Mouse (Mus musculus) lung, embryonic 15.5 days (tissue): ENCODE data around the gene Lama1. TPM values are rescaled to one million over a fixed set of nuclear protein-coding genes. Genes with fewer than 3 reads are reported as not detected.
"Not testable (repeated sequence)": the region's sequence is repeated elsewhere in the genome, so short reads cannot be mapped to it uniquely, and the experiment has no call there.

Source experiments
- ATAC-seq: fragments of 200-750 bp; cut with Nextera tagmentation; 2 replicates; pipeline ENCODE4 v1.8.0; 2017; ENCODE audit warnings: moderate number of reproducible peaks, borderline replicate concordance; ENCODE audit not compliant: low FRiP score, low TSS enrichment; ENCODE audit errors: extremely low read depth
- H3K27ac ChIP-seq: fragments of 300-500 bp; sonication (generic); 2 replicates; pipeline ENCODE4 v1.5.1; 2015; ENCODE audit warnings: moderate library complexity, mild to moderate bottlenecking, inconsistent platforms
- H3K27me3 ChIP-seq: fragments of 300-500 bp; sonication (generic); 2 replicates; pipeline ENCODE4 v1.6.1; 2015; ENCODE audit warnings: inconsistent platforms
- H3K36me3 ChIP-seq: fragments of 300-500 bp; sonication (generic); 2 replicates; pipeline ENCODE4 v1.6.1; 2015; ENCODE audit warnings: inconsistent platforms
- H3K4me1 ChIP-seq: fragments of 300-500 bp; sonication (generic); 2 replicates; pipeline ENCODE4 v1.6.1; 2015; ENCODE audit warnings: inconsistent platforms
- H3K4me2 ChIP-seq: fragments of 300-500 bp; sonication (generic); 2 replicates; pipeline ENCODE4 v1.6.1; 2015; ENCODE audit warnings: inconsistent platforms, mild to moderate bottlenecking, moderate library complexity
- H3K4me3 ChIP-seq: fragments of 300-500 bp; sonication (generic); 2 replicates; pipeline ENCODE4 v1.5.1; 2015; ENCODE audit warnings: mild to moderate bottlenecking, inconsistent platforms
- H3K9ac ChIP-seq: fragments of 300-500 bp; sonication (generic); 2 replicates; pipeline ENCODE4 v1.6.1; 2015; ENCODE audit warnings: inconsistent platforms
- H3K9me3 ChIP-seq: fragments of 300-500 bp; sonication (generic); 2 replicates; pipeline ENCODE4 v1.6.1; 2016; ENCODE audit warnings: inconsistent platforms
- WGBS: fragments of 180-500 bp; shearing (Covaris S2); methylation state at CpG from one replicate; pipeline ENCODE4 v1.1.7; 2015; 5-methylcytosine and 5-hydroxymethylcytosine counted together
- polyA plus RNA-seq: library from polyadenylated mRNA; unstranded; fragments of >200 nt; fragmentation: Nextera tagmentation; extraction: Ambion mirVana; gene quantifications from 2 replicates; pipeline ENCODE4 v1.2.1, GENCODE M21; 2015

Lama1 gene
- polyA plus RNA-seq, 1 experiment from 2014 or later: 3.9 TPM

DNA sequence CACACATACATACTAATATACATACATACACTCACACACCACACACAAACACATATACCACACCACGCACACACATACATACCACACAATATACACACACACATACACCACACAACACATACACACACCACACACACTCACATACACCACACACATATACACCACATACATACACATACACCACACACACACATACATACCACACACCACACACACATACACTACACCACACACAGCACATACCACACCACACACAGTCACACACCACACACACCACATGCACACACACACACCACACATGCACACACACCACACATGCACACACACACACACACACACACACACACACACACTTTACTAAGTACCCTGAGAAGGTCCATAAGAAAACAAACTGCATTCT lies 25.5 kb downstream of the Lama1 start:
- no peak overlapping the region for H3K9ac ChIP-seq
- H3K4me3 ChIP-seq: no peak overlapping the region
- peaks cover 21% of the 10 kb centered on the region for H3K4me1 ChIP-seq
- 0 out of 2 replicates have a peak overlapping the region, but pooled peaks have one; percentile 60 for H3K27ac ChIP-seq
- ATAC-seq: no peak
- H3K27me3 ChIP-seq: no peaks in the 10 kb centered on the region
- H3K4me2 ChIP-seq: no peak overlapping the region
- no peaks in the 10 kb centered on the region for H3K36me3 ChIP-seq
- 95% methylated on average over 1 of the region's 1 CpGs for WGBS
- no peaks in the 10 kb centered on the region for H3K9me3 ChIP-seq

DNA sequence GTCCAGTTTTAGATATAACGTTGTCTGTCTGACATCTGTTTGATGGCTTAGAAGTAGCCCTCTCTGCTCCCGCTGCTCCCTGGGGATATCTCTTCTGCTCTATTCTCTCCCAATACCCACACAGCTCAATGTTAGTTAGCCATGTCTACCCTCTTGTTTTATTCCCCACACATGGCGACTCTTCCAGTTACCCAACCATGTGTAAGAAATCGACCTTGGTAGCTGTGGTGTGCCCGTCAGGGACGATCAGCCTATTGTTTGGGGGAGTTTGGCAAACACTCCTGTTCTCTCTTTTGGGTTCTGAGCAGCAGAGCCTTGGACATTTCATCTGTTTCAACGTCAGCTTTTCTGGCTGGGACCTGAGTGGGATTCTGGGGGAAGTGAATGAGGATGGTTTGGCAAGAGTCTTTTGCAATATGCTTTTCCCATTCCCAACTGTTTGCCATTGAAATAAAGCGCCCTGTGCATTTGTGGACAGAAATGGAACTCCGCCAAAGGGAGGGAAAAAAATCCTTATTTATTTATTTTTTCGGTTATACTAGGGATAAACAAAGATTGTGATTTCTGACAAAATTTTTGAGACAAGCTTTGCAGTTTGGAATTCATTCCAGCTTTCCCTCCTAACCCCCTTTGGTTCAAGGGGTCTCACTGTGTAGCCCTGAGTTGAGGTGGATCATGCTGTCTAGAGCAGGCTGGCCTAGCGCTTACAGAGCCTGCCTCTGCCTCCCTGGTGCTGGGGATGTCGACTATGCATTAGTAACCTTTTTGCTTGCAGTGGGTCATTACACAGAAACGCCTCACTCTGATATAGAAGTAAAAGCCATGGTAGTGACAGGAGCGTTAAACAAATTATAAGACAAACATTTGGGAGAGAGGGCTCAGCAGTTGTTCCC lies 26.4 kb downstream of the Lama1 start:
- peak; percentile 69 for ATAC-seq
- 46% methylated on average over 14 of the region's 14 CpGs for WGBS
- Histone ChIP-seq H3K36me3 (no peaks in the 10 kb centered on the region), H3K27ac (peak overlapping the region; percentile 60), H3K9me3 (no peaks in the 10 kb centered on the region), H3K4me3 (no peak overlapping the region), H3K9ac (no peak overlapping the region), H3K27me3 (no peaks in the 10 kb centered on the region), H3K4me1 (peaks cover 21% of the 10 kb centered on the region), H3K4me2 (no peak overlapping the region)

DNA sequence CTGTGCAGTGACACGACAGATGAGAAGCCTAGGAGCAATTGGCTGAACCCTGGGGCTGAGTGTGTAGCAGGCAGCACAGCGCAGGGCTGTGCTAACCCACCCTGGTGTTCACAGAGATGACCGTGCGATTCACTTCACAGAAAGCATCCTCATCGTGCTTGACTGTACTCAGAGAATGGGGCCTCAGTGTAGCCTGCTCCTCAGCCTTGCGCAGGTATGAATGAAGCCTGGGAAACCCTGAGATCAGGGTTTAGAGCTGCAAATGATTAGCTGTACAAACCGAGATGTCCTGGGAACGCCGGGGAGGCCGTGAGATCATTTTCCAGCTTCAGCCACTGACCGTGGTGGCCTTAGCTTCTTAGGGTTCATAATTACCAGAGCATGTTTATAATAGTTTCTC lies 29.5 kb downstream of the Lama1 start:
- ATAC-seq: no peak
- no peaks in the 10 kb centered on the region for H3K36me3 ChIP-seq
- WGBS: 88% methylated on average over 11 of the region's 11 CpGs
- H3K9me3 ChIP-seq: no peaks in the 10 kb centered on the region
- H3K4me2 ChIP-seq: no peak overlapping the region
- H3K27ac ChIP-seq: no peak overlapping the region
- no peaks in the 10 kb centered on the region for H3K27me3 ChIP-seq
- peaks cover 33% of the 10 kb centered on the region for H3K4me1 ChIP-seq
- no peak overlapping the region for H3K4me3 ChIP-seq
- H3K9ac ChIP-seq: no peak overlapping the region

DNA sequence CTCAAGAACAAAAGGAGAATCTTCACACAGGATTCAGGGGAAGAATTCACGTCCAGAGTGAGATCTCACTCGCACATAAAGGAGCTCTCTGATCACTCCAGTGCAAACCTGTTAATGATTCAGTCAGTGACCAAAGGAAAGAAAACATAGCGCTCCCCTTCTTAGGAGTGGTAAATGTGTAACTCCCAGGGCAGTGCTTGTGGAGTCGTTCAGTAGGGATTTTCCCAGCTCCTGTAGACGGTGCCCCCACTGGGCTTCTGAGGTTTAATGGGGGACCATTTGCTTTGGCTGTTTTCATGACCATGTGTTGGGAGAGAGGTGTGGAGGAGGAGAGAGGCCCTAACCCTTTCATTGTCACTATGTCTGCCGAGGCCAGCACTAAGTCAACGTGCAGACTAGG lies 31.7 kb downstream of the Lama1 start:
- no peaks in the 10 kb centered on the region for H3K36me3 ChIP-seq
- no peak overlapping the region for H3K4me2 ChIP-seq
- H3K4me1 ChIP-seq: peaks cover 24% of the 10 kb centered on the region; the same call in 1 of the 2 replicates
- no peak overlapping the region for H3K27ac ChIP-seq
- H3K9ac ChIP-seq: no peak overlapping the region
- 48% methylated on average over 7 of the region's 7 CpGs for WGBS
- no peaks in the 10 kb centered on the region for H3K9me3 ChIP-seq
- H3K27me3 ChIP-seq: no peaks in the 10 kb centered on the region
- no peak for ATAC-seq
- no peak overlapping the region for H3K4me3 ChIP-seq

DNA sequence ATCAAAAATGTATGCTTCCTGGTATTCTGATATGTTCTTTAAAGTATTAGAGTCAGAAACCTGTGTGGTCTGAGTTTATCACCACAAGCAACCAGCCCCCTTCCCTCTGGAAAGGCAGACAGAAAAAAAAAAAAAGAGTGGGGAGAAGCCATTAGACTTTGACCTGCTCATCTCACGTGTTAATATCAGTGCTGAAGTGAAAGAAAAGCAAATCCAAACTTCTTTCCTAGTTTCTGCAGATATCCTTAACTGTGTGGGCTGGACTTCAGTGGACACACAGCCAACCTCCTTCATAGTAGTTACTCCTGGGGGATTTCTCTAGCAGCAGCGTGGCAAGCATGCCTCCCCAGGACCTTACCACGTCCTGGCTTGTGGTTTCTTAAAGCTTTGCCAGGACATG lies 34.0 kb downstream of the Lama1 start:
- H3K27me3 ChIP-seq: no peaks in the 10 kb centered on the region
- no peaks in the 10 kb centered on the region for H3K9me3 ChIP-seq
- H3K4me2 ChIP-seq: no peak overlapping the region
- H3K4me1 ChIP-seq: 0 out of 2 replicates have a peak, but pooled peaks cover 12% of the 10 kb centered on the region
- no peaks in the 10 kb centered on the region for H3K36me3 ChIP-seq
- no peak overlapping the region for H3K4me3 ChIP-seq
- H3K27ac ChIP-seq: no peak overlapping the region
- WGBS: 49% methylated on average over 3 of the region's 3 CpGs
- no peak overlapping the region for H3K9ac ChIP-seq
- ATAC-seq: no peak

DNA sequence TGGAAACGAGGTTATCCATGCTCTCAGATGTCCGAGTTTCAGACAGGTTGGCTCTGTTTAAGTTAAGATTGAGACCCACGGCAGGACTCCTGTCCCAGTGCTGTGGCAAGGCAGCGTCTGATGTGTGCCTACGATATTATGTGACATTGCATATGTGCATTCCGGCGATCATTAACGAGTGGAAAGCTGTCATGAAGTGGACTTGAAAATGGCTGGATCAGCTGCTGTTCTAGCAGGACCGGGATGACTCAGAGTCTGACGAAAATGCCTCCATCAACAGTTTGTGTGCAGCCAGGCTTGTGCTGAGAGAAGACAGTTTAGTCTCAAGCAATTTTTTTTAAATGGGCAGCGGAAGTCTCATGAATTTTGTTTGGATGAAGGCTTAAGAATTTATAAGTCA lies 34.9 kb downstream of the Lama1 start:
- Histone ChIP-seq H3K4me2 (no peak overlapping the region), H3K27ac (no peak overlapping the region), H3K9me3 (no peaks in the 10 kb centered on the region), H3K4me1 (0 out of 2 replicates have a peak, but pooled peaks cover 12% of the 10 kb centered on the region), H3K9ac (no peak overlapping the region), H3K4me3 (no peak overlapping the region), H3K27me3 (no peaks in the 10 kb centered on the region), H3K36me3 (no peaks in the 10 kb centered on the region)
- no peak for ATAC-seq
- WGBS: 55% methylated on average over 11 of the region's 11 CpGs

DNA sequence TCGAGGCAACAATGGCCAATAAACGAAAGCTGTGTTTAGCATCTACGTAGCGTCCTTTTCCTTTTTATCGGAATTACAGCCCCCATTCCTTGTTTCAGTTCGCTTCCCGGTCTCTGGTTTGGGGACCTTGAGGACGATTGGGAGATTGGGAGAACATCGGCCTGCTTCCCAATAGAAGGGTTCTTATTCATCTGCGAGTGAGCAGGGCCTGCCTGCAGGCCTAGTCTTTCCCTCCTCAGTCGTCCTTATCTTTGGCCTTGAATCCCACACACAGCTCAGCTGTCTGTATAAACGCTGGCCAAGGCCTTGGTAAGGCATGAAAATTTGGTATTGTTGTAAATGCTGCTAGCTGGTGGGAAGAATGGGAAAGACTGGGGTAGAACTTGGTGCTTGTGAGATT lies 36.5 kb downstream of the Lama1 start:
- H3K36me3 ChIP-seq: no peaks in the 10 kb centered on the region
- no peaks in the 10 kb centered on the region for H3K27me3 ChIP-seq
- no peak for ATAC-seq
- 0 out of 2 replicates have a peak, but pooled peaks cover 12% of the 10 kb centered on the region for H3K4me1 ChIP-seq
- no peak overlapping the region for H3K4me2 ChIP-seq
- WGBS: 63% methylated on average over 12 of the region's 12 CpGs
- no peak overlapping the region for H3K9ac ChIP-seq
- H3K9me3 ChIP-seq: no peaks in the 10 kb centered on the region
- peak overlapping the region; percentile 21; the same call in 1 of the 2 replicates for H3K27ac ChIP-seq
- no peak overlapping the region for H3K4me3 ChIP-seq

DNA sequence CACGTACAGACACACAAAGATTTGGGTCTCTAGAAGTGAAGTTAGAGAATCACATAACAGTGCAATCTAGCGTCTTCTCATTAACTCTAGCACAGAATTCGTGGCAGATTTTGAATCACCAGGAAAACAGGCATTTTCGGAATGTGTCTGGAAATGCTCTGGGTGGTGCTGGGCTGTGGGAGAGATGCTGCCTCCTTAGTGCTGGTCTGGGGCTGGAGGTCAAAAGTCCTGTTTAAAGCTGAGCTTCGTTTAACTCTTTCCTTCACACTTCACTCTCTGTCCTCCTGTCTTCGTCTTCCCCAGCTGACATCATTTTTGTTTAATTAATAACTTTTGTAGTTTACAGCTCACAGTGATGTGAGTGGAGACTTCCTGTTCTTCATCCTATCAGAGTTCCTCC lies 38.7 kb downstream of the Lama1 start:
- Histone ChIP-seq H3K4me1 (0 out of 2 replicates have a peak, but pooled peaks cover 4% of the 10 kb centered on the region), H3K27ac (no peak overlapping the region), H3K4me3 (no peak overlapping the region), H3K27me3 (no peaks in the 10 kb centered on the region), H3K9ac (no peak overlapping the region), H3K9me3 (no peaks in the 10 kb centered on the region), H3K36me3 (no peaks in the 10 kb centered on the region), H3K4me2 (no peak overlapping the region)
- WGBS: 42% methylated on average over 6 of the region's 6 CpGs
- ATAC-seq: no peak

DNA sequence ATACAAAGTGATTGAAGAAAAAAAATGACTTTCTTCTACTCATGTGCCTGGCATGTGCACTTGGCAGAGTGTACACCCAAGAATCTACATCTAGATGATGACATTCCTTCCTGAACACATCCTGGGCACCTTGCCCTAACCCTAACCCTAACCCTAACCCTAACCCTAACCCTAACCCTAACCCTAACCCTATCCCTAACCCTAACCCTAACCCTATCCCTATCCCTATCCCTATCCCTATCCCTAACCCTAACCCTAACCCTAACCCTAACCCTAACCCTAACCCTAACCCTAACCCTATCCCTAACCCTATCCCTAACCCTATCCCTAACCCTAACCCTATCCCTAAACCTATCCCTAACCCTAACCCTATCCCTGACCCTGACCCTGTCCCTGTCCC lies 44.2 kb downstream of the Lama1 start:
- not testable (repeated sequence) for H3K4me1 ChIP-seq, H3K27me3 ChIP-seq, H3K9ac ChIP-seq, ATAC-seq, H3K4me3 ChIP-seq, H3K36me3 ChIP-seq, H3K27ac ChIP-seq, H3K9me3 ChIP-seq, H3K4me2 ChIP-seq

DNA sequence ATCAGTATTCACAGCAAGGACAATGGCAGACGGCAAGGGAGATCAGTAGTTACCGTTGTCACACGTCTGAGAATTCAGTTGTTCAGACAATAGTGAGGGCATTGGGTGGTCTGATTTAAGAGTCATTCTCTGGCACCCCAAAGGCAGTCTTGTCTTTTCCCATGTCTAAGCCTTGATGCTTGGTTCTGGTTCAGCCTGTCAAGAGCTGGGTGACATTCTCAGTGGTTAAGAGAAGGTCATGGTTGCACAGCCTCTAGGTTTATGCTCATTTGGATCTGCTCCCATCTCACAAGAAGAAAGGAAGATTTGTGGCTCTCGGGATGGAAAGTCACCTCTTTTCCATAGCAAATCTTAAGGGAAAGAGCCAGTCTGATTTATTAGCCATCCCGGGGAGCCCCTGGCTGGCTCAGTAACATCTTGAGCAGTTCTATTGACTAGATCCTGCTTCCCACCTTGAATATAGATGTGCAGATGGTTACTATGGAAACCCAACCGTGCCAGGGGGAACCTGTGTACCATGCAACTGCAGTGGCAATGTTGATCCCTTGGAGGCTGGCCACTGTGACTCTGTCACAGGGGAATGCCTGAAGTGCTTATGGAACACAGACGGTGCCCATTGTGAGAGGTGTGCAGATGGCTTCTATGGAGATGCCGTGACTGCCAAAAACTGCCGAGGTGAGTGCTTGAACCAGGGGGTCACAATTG lies 67.3 kb downstream of the Lama1 start:
- 83% methylated on average over 9 of the region's 9 CpGs for WGBS
- Histone ChIP-seq H3K27ac (no peak overlapping the region), H3K9ac (no peak overlapping the region)

DNA sequence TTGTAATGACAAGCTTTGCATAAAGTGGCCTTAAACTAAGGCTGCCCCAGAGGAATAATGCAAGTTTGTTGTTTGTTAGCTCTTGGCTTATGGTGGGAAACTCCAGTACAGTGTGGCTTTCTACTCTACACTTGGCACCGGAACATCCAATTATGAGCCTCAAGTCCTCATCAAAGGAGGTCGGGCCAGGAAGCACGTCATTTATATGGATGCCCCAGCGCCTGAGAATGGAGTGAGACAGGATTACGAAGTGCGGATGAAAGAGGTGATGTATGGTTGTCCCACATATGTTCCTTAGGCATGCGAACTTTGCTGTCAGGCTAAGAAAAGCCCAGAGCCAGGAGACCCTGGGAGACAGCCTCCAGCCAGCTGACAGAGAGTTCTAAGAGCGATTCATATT lies 76.5 kb downstream of the Lama1 start:
- Histone ChIP-seq H3K9me3 (no peaks in the 10 kb centered on the region), H3K9ac (no peak overlapping the region), H3K27ac (no peak overlapping the region), H3K36me3 (no peaks in the 10 kb centered on the region), H3K4me1 (no peaks in the 10 kb centered on the region), H3K4me3 (no peak overlapping the region), H3K27me3 (no peaks in the 10 kb centered on the region), H3K4me2 (no peak overlapping the region)
- 54% methylated on average over 8 of the region's 8 CpGs for WGBS
- peak; percentile 74; the same call in 1 of the 2 replicates for ATAC-seq

More for the DNA sequence above, 67.3 kb downstream of the Lama1 start:
- Histone ChIP-seq H3K36me3 (no peaks in the 10 kb centered on the region), H3K4me1 (peaks cover 10% of the 10 kb centered on the region), H3K4me3 (no peak overlapping the region), H3K9me3 (no peaks in the 10 kb centered on the region), H3K4me2 (no peak overlapping the region), H3K27me3 (no peaks in the 10 kb centered on the region)
- ATAC-seq: no peak

DNA sequence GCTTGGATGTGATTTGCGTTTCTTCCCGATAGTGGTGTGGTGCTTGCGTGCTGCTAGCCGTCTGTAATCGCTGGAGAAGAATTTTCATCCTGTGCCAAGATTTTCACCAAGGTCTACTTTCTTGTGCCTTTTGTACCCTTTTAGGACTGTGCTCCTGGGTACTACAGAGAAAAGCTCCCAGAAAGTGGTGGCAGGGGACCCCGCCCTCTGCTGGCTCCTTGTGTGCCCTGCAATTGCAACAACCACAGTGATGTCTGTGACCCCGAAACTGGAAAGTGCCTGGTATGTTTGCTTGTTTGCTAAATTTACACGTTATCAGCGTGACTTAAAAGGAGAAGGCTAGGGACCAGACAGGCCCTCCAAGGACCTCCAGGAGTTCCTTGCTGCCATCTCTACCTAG lies 79.7 kb downstream of the Lama1 start:
- H3K36me3 ChIP-seq: no peaks in the 10 kb centered on the region
- 56% methylated on average over 9 of the region's 9 CpGs for WGBS
- ATAC-seq: no peak

More for the DNA sequence above, 79.7 kb downstream of the Lama1 start:
- Histone ChIP-seq H3K9ac (no peak overlapping the region), H3K9me3 (no peaks in the 10 kb centered on the region), H3K4me2 (no peak overlapping the region), H3K4me1 (no peaks in the 10 kb centered on the region), H3K27ac (no peak overlapping the region), H3K4me3 (no peak overlapping the region), H3K27me3 (no peaks in the 10 kb centered on the region)
